Mouse (Mus musculus): ENCODE measurements at regions not wholly inside any gene's neighbourhood (a gene's known extent, or its start where the extent isn't known, plus 50 kb on each side); places are given as distances from the start of the nearest gene placed in this dataset.

GRCm38 (mm10) chr9:35342436-35342835, 74.8 kb downstream of the Rpusd4 start:
- no peak for TF ChIP-seq CTCF (IDR thresholded peaks at IDR 0.05; ENCODE audit: borderline replicate concordance, insufficient read depth, low read depth, low read length)
- TF ChIP-seq POLR2A (IDR thresholded peaks at IDR 0.05; ENCODE audit: borderline replicate concordance, insufficient read depth, low read length) = no peak
